In the genomic region with DNA sequence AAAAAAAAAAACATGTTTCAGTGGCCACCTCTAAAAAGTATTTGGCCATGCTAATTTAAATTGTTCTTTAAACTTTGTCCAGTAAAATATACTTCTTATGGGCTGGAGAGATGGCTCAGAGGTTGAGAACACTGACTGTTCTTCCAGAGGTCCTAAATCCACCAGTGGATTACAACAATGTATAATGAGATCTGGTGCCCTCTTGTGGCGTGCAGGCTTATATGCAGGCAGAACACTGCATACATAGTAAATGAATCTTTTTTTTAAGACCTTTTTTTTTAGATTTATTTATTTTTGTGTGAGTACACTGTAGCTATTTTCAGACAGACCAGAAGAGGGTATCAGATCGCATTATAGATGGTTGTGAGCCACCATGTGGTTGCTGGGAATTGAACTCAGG, we compare ENCODE assay signal across 9 mouse cellular contexts. TPM values are rescaled to one million over a fixed set of nuclear protein-coding genes. Genes with fewer than 3 reads are reported as not detected.
DNase-seq lines count a peak whose midpoint lies in the region; ATAC-seq and TF ChIP-seq lines count a peak whose summit lies in the region.
"Had no signal": no experiment of that assay in that cellular context is flagged by ENCODE, and none has a peak within 500 bp of the region (broad histone marks: within the 10 kb centered on the region; RNA-seq: fewer than 3 reads in every experiment).

No protein-coding gene starts in this region.

- DNase-seq in adrenal gland, postnatal 36 days, result peak; percentile 6 to 41
- no peak for DNase-seq in adrenal gland, adult 2 months
- no peak for DNase-seq in left cerebral cortex, adult 2 months (ENCODE audit: extremely low spot score in 1 of 2, low spot score in 2 of 2)
- no peak for DNase-seq in left cerebral cortex, adult 8-10 months (ENCODE audit: low spot score in 2 of 2)
- DNase-seq in ZHBTc4 (ENCODE audit: low read depth, low spot score), result peak; percentile 29
- no peak for DNase-seq in c-Kit-positive CD71-positive TER-119-positive erythroid progenitor cells, embryonic 14.5 days (ENCODE audit: low spot score)
- DNase-seq in ovary, postnatal 14 days (ENCODE audit: low spot score), result no peak

- intact Hi-C loops in left cerebral cortex, adult 2 months (cut with DNase I), result no loop called here

- no peak overlapping the region for H3K27ac ChIP-seq in left cerebral cortex, adult 2 months
- H3K27ac ChIP-seq: limb, embryonic 13.5 days had no signal

- peak; percentile 70 for ATAC-seq in megakaryocyte, adult 5-6 weeks (ENCODE audit: poor library complexity, severe bottlenecking)

- no peak overlapping the region for H3K4me3 ChIP-seq in left cerebral cortex, adult 2 months
- H3K4me3 ChIP-seq: limb, embryonic 13.5 days had no signal

- TF ChIP-seq CTCF in left cerebral cortex, adult 2 months (IDR thresholded peaks at IDR 0.05), result peak; percentile 64

RNA-seq across cellular contexts. Expression of gene Phf6, which starts 37.6 kb away (rescaled TPM):
- total RNA-seq in adrenal gland, postnatal 36 days (2021), result 10 to 100 TPM; 14.7 to 21.3 TPM
- total RNA-seq in adrenal gland, adult 2 months (2021), result 10 to 100 TPM; 16.3 to 18.7 TPM
- polyA plus RNA-seq in adrenal gland, adult 2 months (2012; rRNA removed), result 0.35 and 0.40 TPM in 2 replicates
- total RNA-seq in left cerebral cortex, adult 2 months (2021), result 10 to 100 TPM; 17.0 to 17.2 TPM
- 10 to 100 TPM; 20.7 to 24.9 (median 21.3) TPM for total RNA-seq in left cerebral cortex, adult 8-10 months (2022)
- total RNA-seq in megakaryocyte, adult 5-6 weeks (2015), result 22.4 and 26.0 TPM in 2 replicates
- total RNA-seq in megakaryocyte, adult 5-6 weeks (2017), result 20.5 and 23.9 TPM in 2 replicates

RNA-seq across cellular contexts. Expression of gene Hprt, which starts 38.2 kb away (rescaled TPM):
- total RNA-seq in adrenal gland, postnatal 36 days (2021), result 100 to 1,000 TPM; 119 to 120 TPM
- total RNA-seq in adrenal gland, adult 2 months (2021), result 100 to 1,000 TPM in 1 of 2 experiments, 10 to 100 TPM in 1; 74.5 to 126 TPM
- polyA plus RNA-seq in adrenal gland, adult 2 months (2012; rRNA removed), result 4.2 and 6.1 TPM in 2 replicates
- 100 to 1,000 TPM; 125 to 166 TPM for total RNA-seq in left cerebral cortex, adult 2 months (2021)
- total RNA-seq in left cerebral cortex, adult 8-10 months (2022), result 100 to 1,000 TPM; 144 to 173 (median 169) TPM
- total RNA-seq in megakaryocyte, adult 5-6 weeks (2015), result 280 and 308 TPM in 2 replicates
- total RNA-seq in megakaryocyte, adult 5-6 weeks (2017), result 258 and 293 TPM in 2 replicates

Comparison
In these comparisons a context has a peak if more than half of its experiments do, and no peak if none do; other contexts are left out.
1. DNase-seq: peak in adrenal gland, postnatal 36 days (2 of 2) and ZHBTc4 (single experiment); none in adrenal gland, adult 2 months (single experiment), left cerebral cortex, adult 2 months (0 of 2), left cerebral cortex, adult 8-10 months (0 of 2), c-Kit-positive CD71-positive TER-119-positive erythroid progenitor cells, embryonic 14.5 days (single experiment) and ovary, postnatal 14 days (single experiment).